Mouse (Mus musculus) WW6 (cell line): ENCODE measurements at regions not wholly inside any gene's neighbourhood (a gene's known extent, or its start where the extent isn't known, plus 50 kb on each side); places are given as distances from the start of the nearest gene placed in this dataset.
"Not testable (repeated sequence)": the region's sequence is repeated elsewhere in the genome, so short reads cannot be mapped to it uniquely, and the experiment has no call there.

Experiments
- DNase-seq: peaks from one replicate; pipeline ENCODE4 v3.0.0-alpha.2; 2013; ENCODE audit warnings: low read depth, low spot score

GRCm38 (mm10) chr6:144940871-144941380 is 135.1 kb downstream of the Bcat1 start:
- DNase-seq: no peak

DNA sequence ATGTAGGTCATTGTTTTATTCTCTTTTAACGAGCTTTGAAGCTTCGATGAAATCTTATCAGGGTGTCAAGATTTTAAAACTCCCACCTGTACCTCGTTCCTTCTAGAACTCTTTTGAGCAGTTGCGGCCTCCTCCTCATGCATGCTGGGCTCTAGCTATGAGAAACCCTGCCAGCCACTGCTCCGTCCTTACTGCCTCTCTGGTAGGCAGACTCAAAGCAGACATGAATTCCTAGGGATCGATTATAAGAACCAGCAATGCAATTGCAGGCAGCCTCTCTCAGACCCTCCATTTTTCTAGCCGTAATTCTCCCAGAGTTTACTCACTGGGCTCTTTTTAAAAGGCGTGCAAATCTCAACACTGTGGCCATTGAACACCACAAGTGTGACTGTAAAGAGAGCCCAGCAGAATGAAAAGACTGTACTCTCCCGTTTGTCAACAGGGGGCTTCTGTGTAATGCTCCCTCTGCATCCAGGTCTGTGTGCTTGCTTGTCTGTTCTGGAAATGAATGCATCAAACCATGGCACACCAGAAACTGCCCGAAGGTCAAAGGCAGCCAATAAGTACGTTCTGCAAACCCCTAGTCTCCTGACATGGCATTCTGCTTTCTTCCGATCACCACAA is 137.3 kb downstream of the Bcat1 start:
- DNase-seq: no peak

DNA sequence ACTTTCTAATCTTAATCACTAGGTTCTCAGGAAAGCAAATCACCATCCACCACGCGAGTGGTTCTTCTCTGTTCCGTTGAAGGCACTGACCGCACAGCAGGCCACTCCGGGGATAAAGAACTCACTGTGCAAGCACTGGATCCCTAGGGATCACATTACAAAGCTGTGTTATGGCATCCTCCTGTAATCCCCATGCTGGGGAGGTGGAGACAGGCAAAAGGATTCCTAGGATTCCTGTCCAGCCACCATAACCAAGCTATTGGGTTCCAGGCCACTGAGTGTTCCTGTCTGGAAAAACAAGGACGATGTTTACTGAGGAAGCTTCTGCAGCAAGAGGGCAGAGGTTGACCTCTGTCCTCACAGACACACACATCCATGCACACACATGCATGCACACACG is 138.8 kb downstream of the Bcat1 start:
- no peak for DNase-seq

GRCm38 (mm10) chr6:144933722-144934235 is 142.2 kb downstream of the Bcat1 start:
- DNase-seq: no peak

GRCm38 (mm10) chr6:144932402-144932801 is 143.6 kb downstream of the Bcat1 start:
- DNase-seq: no peak

DNA sequence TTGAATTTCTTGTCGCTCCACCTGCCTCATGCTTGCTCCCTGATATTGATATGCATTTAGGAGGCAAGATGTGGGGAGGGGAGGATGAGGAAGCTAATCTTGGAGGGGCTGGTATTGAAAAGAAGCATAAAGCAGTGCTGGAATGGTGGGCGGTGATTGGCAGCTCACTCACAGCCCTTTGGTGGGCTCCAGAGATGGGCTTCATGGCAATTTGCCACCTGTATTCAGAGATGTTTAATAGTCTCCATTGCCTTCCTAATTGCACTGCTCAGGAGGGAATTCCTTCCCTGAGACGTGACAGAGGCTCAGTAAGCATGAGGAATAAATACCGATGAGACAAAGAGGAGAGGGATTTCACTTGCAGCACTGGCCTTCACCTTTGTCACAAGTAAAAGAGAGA is 146.0 kb downstream of the Bcat1 start:
- no peak for DNase-seq

DNA sequence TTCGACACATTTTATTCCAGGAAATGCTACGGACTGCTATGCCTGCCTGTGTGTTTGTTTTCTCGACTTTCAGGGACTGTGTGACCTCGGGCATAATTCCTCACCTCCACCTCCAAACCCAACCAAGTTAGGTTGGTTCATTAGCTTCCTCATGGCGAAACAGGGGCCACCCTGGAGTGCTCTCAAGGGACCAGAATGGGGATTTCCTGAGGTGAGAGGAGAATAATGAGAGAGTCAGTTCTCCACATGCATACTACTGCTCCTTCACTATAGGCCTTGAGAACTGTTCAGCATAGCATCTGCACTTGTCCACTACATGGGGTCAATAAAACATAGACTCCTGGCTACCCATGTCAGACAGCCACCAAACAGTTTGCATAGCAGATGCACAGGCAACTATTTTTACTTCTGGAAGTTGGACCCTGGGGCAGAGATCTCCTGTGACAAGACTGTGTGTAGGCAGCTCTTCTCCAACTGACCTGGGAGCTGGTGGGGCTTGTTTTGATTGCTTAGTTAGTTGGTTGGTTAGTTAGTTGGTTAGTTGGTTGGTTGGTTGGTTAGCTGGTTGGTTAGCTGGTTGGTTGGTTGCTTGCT is 146.6 kb downstream of the Bcat1 start:
- no peak for DNase-seq

DNA sequence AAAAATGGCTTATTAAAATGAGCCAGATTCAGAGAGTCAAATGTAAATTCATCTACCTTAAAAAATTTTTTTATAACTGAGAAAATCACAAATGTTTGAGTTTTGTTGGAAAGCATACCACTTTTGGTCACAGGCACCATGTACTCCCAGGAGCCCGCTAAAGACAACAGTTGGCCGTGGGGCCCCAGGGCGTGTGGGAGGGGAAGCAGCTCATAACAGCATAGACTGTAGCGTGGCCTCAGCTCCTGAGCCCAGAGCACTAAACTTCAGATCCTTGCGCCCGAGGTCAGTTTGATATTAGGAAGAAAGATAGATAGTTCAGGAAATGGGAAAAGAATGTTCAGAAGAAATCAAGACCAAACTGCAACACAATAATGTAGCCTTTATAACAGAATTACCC is 145.8 kb upstream of the Sox5 start:
- no peak for DNase-seq

GRCm38 (mm10) chr6:144922762-144923161 is 141.0 kb upstream of the Sox5 start:
- DNase-seq: no peak

DNA sequence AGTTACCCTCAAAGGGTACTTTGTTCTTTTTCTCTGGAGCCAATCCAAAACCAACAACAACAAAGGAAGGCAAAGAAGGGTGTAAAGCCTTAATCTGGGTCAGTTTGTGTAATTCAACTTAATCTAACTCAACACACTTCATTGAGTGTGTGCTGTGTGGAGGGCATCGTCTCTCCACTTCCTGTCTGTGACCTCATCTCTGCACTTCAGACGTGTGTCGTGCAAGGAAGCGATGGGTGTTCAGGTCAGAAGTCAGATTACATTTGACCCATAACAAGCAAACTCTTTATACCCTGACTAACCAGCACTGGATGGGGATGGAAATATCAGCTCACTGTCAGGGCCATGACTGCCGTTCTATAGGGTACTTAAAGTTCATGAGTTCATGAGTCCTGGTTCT is 138.0 kb upstream of the Sox5 start:
- no peak for DNase-seq

DNA sequence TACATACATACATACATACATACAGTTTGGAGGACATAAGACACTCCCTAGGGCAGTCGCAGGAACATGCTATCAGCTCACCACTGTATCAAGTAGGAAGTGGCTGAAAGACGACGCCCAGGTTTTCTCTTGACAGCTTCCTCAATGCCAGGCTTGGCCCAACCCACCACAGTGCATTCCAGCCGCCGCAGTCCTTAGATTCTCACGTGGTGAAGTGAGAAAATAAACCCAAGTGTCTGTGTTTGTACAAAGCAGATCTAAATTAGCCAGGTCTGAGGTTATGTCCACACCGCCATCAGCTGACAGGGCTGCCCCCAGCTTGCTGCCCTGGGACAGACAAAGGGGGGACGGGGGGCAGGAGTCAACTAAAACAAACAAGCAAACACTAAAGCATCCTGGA is 135.4 kb upstream of the Sox5 start:
- no peak for DNase-seq

GRCm38 (mm10) chr6:144911781-144912180 is 130.0 kb upstream of the Sox5 start:
- no peak for DNase-seq

DNA sequence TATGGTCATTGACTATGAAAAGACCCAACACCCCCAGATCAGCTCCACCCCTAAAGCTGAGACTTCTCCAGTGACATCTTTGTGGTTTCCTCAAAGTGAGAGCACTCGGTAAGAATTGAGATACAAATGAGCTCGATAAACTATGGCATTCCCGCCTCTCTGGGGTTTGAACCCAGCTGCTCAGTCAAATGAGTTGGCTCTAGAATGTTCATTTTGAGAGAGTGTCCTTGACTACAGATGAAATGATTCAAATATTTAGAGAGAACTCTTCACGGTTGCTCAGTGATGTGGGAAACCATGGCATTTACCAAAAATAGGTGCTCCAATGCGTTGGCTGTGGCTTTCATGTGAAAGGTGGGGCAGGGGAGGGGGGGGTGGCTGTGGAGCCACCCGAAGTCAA is 128.6 kb upstream of the Sox5 start:
- no peak for DNase-seq

DNA sequence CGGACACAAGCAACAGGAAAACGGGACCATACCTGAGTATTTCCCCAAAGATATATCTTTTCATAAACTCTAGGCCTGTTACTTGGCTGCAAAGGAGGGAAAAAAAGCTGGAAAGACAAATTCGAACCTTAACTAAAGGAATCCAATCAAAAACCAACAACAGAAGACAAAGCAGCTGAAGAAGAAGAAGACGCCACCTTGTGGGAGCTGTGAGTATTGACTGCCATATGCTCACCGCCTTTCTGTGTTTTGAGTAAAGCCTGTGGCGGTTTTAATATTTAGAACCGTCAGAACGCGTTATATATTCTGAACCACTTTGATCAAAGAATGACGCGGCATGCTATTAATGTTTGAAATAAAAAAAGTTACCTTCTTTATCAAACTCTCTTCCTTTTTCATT is 126.9 kb upstream of the Sox5 start:
- DNase-seq: no peak

- no peak for DNase-seq
Observed at GRCm38 (mm10) chr6:144903156-144903555, 121.4 kb upstream of the Sox5 start.

DNA sequence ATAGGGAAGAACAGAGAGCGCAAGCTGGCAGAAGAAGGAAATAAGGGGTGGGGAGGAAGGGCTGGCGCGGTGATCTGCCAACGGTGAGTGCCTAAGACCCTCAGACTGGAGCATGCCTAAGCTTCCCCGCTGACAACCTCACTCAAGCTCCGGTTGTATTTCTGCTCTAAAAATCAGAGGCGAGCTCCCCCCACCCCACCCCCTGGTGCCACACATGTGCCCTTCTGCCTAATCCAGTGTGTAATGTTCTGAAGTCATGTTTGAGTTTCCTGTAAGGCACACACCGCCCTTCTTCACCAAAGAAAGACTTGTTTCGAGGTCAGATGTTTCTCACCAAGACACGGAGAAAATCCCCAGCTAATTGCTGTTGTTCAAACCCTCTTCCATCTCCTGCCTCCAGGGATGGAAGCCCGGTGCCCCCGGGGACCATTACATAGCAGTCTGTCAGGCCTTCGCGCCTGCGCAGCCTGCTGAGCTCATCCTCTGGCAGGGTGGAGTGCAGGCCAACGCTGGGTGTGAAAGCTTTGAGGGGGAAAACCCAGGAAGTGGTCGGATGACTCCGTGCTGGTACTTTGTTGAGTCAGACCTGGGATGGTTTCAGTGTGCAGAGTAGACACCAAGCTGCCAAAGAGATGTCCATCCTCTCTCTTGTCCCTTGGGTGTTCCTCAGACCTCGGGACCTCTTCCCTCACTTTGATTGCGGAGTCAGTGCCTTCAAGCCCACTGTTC is 120.7 kb upstream of the Sox5 start:
- no peak for DNase-seq

DNA sequence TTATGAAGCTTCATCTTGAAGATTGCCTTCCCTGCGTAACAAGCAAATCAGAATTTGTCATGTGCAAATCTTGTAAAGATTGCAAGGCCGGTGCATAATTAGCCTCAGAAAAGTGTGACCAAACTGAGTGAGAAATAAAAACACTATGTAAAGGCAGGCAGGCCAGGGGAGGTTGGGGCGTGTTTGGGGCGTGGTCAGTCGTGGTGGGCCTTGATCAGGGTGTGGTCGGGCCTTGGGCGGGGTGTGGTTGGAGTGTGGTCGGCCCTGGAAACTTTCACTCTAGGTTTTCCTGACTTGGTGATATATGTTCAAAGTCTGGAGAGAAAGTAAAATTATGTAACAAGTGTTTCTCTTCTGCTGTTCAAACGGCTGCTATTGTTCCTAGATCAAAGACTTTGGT is 120.0 kb upstream of the Sox5 start:
- DNase-seq: no peak

GRCm38 (mm10) chr6:144900858-144901257 is 119.1 kb upstream of the Sox5 start:
- DNase-seq: not testable (repeated sequence)

DNA sequence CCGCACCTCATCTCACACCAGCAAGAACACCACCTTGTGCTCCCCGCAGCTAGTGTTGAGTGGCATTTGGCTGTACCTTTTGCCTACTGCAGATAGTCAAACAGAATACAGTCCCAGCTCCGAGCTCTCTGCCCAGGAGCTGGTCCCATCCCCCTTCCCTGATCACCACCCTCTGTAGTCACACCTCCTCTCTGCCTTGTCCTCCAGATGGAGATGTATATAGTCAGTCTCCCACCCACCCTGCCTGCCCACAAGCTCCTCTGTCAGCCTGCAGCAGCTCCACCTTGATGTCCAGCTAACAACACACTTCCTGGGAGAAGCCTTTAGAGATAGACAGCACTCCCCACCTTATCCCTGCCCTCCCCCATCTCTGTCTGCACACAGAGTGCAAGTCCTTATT is 115.7 kb upstream of the Sox5 start:
- no peak for DNase-seq

DNA sequence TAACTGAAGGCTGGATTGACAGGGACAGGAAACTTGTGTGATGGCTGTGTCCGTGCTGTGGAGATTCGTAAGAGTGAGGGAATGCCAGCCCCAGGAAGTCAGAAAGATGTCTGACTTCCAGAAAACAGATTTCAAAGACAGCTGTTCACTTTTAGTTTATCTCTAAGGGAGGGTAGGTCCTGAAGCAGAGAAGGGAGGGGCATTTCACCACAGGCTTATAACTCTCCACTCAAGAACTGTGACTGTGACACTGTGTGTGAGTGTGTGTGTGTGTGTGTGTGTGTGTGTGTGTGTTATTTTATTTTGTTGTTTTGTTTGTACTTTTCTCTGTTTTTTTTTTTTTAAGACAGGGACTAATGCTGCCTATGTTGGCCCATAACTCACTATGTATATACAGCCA is 109.1 kb upstream of the Sox5 start:
- no peak for DNase-seq

DNA sequence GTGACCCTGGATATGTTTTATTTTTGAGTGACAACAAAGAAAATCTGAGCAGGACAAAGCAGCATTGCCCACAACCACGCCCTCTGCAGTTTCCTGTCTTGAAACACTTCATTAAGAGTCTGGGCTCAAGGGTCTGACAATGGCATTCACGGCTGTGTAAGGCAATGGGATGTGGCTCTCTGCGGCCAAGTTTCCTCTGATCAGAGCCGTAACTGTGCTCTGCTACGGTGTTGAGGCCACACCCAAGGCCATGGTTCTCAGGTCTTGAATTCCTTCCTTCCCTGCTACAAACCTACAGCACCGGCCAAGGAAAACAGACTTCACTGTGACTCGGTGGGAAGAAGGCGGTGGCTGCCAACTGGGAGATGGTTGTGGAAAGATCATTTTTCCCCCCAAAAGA is 108.4 kb upstream of the Sox5 start:
- DNase-seq: no peak

DNA sequence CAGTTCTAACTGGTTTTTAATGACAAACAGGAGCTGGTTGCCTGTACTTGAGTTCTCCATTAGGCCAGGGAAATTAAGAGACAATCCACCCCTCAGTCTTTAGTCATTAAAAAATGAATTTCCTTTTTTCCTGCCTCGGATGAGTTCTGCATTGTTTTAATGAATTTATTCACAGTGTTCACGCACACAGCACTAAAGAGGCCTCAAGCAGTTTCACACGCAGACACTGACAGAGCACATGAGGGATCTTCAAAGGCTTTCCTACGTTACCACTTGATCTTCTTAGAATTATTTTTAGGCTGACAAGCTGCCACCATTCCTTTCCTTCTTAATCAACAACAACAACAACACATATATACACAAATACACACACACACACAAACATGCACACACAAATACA is 101.3 kb upstream of the Sox5 start:
- no peak for DNase-seq

DNA sequence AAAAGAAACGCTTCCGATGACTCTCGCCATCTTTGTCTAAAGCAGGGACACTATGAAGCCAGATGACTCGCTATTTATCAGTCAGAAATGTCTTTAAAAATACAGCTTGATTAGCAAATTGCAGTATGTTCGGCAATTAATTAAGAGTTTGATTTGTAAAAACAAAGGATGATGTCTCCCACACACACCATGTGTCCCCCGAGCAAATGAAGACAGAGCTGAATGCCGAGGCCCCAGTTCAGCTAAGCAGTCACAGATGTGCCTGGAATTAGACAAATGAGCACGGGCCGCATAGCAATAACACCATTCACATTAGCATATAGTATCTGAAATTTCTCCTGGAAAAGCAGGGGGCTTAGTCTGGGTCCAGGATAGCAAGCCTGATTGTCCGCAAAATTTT is 98.3 kb upstream of the Sox5 start:
- DNase-seq: no peak
